Mouse (Mus musculus) neural tube, embryonic 10.5 days (tissue): Measurements from ENCODE around the gene Dnajc15.
"Not testable (repeated sequence)": the region's sequence is repeated elsewhere in the genome, so short reads cannot be mapped to it uniquely, and the experiment has no call there.

ENCODE experiments used
- DNase-seq: peaks from one replicate; pipeline ENCODE4 v3.0.0-alpha.2; 2017; ENCODE audit warnings: low spot score; ENCODE audit errors: extremely low spot score

Dnajc15 gene

DNA sequence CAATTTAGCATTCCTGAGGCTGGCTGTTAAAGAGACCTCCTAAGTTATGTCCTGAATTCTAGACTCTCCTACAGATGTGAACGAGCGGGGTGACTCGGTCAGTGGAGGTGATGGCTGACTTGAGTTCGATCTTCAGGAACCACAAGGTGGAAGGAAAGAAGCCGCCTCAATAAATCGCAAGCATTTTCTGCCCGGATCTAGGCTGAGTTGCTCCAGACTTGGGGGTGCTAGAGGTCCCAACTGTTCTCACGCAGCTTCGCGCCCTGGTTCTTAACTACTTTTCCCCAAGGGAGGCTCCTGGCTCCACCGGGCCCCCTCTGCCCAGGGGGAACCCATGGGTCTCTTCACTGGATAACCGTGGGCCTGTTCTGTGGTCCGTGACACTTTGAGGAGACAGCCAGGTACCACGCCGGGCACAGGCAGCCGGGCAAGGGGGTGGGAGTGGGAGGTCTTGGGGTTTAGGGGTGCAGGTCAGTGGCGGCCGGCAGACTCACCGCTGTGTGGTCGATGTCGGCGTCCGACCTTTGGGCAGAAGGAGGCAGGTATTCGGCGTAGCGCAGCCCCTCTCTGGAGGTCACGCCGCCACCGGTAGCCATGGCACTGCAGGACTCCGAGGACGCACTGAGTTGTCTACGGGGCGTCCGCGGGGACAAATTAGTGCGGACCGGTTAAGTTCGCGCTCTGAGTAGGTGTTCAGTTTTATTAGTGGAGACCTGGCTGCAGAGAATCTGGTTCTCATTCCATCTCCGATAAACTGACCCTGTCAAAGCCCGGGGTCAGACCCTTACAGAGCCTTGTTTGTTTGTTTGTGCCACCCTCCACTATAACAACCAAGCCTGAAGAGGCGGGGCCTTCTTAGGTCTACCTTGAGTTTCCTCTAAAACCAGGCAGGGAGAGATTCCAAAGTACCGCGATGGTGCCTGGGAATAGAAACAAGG lies at the start of gene Dnajc15:
TSS of gene Dnajc15 (minus strand) at position 822 of the 938 bp plus-strand sequence.
- DNase-seq = peak; percentile 85

DNA sequence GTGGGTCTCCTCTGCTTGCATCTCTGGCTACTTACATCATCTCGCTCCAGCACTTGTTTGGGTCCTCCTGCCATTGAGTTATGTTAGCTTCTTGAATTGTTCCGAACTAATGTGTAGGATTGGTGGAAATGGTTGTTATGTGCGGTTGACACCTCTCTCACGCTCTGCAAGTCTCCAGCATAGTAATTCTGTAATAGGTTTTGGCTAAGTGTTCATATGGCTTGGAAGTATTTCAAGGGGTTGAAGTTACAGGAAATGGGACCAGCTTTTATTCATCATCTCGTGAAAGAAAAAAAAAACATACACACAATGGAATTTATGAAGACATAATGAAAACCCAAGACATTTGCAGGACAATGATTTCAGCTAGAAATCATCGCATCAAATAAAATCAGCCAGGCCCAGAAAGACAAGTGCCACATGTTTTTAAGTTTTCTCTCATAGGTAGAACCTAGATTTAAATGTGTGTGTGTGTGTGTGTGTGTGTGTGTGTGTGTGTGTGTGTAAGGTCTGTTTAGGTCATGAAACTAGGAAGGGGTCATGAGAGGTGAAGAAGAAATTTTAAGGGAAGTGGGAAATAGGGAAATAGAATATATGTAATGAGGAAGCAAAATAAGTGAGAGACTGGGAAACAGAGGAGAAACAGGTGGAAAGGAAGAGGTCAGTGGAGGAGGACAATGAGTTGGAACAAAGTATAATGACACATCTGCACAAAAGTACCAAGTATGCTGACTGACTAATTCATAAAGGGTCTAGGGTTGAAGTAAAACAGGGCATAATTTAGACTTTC lies 48.3 kb upstream of the Dnajc15 start:
- DNase-seq = no peak

DNA sequence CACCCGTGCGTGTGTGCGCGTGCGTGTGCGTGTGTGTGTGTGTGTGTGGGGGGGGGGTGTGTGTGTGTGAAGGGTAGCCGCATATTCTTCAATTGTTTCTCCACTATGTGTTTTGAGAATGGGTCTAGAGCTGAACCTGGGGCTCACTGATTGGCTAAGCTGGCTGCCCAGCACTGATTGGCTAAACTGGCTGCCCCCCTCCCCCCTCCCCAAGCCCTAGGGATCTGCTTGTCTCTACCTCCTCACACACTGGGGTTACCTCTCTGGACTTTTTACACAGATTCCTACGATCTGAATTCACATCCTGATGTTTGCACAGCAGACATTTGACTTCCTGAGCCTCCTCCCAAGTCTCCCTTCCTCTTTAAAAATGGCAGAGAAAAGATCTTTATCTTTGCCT lies 46.7 kb upstream of the Dnajc15 start:
- DNase-seq = no peak

DNA sequence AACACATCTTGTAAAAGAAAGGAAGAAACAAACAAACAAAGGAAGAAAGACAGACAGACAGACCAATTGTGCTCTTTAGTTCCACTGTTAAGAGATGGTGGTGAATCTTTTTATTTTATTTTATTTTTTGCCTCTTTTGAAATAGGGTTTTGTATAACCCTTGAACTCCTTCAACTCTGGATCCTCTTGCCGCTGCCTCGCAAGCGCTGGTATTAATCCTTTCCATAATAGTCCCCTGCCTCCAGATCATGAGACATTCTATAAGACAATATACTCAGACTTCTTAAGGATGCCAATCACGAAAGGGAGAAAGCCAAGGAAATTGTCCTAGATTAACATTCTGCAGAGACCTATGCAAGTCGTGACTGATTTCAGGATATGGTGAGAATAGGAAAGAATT lies 40.9 kb upstream of the Dnajc15 start:
- no peak for DNase-seq

DNA sequence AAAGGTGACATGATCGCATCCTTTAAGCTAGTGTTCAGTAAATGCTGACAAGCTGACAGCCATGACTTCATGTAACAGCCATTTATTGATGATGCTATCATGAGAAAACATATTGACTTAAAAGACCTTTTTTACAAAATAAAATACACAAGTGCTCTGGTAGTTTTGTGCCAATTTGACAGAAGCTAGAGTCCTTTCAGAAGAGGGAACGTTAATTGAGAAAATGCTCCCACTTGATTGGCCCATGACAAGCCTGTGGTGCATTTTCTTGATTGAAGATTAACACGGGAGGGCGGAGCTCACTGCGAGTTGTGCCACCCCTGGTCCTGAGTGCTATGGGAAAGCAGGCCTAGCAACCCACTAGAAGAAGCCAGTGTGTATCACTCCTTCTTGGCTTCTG lies 31.7 kb upstream of the Dnajc15 start:
- DNase-seq = no peak

DNA sequence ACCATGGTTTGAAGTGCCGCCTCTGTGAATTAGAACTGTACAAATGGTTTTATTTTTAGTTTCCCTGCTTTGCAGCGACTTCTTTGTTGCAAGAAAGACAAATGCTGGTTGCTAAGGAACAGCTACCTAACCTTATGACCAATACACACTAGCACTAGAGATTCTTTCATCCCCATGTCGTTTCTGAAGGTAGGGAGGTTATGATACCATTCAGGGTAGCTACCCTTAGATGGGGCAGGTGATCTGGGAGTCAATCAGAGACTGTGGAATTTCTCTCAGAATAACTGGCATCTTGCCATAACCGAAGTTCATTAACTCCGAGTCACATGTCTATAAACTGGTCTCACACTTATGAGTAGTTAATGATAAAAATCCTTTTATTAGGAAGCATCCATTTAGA lies 30.5 kb upstream of the Dnajc15 start:
- no peak for DNase-seq

DNA sequence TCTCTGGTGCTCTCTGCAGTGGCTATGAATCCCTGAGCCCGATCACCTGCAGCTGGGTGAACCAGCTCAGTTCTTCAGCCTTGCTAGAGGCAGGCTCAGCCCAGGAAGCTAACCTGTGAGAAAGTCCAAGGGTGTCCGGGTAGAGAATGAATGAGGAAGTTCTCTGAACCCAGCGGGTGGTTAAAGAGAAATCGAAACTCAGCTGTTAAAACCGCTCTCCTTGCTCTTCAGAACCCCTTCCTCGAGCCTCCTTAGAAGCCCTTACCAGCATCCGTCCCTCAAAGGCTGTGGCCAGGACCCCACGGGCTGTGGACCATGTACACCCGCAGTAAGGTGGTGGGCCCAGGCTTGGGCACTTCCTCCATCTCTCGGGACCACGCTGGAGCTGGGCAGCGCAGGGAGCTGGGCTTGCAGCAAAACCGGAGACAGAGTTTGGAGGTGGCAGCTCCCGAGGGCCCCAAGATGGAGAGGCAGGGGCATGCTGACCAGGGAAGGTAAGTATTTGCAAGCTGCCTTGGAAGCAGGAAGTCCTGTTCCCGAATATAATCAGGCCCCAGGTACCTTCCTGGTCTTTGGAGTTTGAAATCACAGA lies 29.3 kb upstream of the Dnajc15 start, which contains the start of gene Epsti1:
TSS of gene Epsti1 (plus strand) at position 69 of the 592 bp plus-strand sequence.
- no peak for DNase-seq

DNA sequence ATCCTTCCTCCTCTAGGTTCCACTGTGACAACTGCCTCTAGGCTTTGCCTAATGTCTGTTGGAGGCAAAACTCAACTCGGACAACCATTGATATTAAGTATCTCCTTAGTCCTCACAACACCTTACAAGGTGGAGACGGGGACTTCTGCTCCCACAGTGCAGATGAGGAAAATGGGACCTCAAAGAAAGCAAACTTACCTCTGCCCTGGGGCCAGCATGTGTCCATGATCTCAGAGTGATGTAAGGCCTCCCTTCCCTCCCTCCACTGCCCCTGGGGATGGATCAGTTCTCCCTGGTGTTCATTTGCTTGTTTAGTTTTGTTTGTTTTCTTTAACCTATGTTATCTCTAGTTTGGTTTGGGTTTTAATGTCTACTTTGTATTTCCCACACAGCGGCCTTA lies 27.6 kb upstream of the Dnajc15 start:
- no peak for DNase-seq

DNA sequence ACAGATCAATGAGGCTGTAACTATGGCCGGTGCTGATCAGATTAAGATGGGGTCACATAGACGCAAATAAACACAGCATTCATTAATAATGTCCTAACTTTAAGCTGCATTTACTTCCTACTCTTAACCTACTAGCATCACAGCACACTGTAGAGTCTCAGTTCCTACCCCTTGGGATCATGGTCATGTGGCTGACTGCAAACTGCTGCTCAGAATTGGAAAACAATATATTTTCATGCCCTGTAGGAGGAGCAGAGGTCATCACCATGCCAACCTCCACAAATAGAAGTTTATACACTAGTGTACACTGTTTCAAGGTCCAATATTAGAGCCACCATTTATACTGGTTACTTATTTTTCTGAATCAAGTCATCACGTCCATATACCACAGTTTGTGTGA lies 21.0 kb upstream of the Dnajc15 start:
- no peak for DNase-seq

DNA sequence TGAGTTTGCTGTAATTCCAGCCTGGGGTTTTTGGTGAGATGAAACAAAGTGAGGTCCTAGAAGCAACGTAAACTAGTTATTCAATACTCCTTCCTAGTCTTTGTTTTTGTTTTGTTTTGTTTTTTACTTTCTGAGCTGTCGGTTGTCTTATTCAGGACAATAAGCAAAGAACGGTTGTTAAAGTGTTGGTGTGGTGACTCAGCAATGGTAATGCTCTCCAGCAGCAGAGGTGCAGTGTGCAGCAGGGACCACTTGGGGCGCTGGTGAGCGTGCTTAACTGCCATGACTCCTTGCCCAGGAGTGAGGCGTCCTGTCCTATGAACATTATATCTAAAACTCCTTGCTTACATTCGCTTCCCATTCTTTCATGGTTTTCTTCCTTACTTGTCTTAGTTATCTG lies 15.0 kb upstream of the Dnajc15 start:
- DNase-seq = no peak

DNA sequence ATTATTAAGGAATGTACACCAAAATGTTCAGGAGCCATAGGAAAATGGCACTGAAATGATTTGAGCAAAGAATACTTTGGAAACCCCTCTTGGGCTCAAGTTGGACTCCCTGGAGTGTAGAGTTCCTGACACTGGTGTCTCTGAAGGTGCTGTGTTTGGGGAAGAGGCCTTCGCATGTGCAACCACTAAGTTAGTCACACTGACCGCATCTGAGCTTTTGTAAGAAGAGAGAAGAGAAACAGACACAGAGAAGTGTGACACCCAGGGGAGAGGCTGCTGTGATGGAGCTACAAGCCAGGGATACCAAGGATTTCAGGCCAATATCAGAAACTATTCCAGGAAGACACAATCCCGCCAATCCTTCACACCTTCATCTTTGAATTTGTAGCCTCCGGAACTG lies 12.0 kb upstream of the Dnajc15 start:
- no peak for DNase-seq

DNA sequence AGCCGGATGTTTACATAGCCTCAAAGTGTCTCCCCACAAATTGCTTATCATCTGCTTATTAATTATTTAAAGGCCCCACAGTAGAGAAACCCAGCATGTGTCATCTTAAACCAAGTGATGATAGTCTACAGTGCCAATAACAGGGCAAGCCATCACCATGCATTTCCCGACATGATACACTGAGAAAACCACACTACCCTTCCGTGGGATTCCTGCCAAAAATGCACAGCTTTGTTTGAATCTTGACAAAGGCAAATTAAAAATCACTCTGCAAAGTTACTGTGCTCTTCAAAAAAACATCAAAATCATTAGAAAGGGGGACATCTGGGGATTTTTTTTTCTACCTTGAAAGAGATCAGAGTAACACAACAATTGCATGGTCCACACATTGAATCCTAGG lies 11.5 kb upstream of the Dnajc15 start:
- no peak for DNase-seq

DNA sequence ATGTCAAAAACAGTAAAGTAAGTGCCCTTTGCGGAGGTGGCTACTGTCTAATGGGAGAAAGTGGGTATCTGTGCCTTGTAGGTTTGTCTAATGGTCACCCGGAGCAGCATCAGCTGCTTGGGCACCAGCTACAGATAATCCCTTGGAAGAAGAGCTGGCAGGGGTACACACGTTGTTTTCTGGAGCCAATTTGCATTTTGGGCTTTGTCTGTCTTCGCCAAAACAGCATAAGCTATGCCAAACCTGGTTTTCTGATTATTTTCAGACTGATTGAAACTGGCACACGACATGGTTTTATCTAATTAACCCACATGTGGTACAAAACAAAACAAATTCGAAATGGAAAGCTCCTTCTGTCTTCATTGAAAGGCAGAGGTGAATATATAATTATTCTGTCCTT lies 7.7 kb upstream of the Dnajc15 start:
- no peak for DNase-seq

DNA sequence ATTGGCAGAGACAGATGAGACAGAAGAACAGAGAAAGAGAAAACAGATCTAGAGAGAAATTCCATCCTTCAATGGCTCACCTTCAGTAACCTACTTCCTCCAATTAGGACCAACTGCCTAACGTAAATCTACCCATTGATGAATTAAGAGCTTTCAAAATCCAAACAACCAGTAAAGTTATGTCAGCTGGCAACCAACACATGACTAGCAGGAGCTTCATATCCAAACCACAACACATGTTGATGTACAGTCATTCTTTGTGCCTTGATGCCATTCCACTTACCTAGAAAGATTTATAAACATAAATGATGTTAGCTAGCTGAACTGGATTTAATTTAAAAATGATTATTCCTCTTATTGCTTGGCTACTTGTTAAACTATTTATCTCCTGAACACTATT lies 7.1 kb upstream of the Dnajc15 start:
- DNase-seq = no peak

DNA sequence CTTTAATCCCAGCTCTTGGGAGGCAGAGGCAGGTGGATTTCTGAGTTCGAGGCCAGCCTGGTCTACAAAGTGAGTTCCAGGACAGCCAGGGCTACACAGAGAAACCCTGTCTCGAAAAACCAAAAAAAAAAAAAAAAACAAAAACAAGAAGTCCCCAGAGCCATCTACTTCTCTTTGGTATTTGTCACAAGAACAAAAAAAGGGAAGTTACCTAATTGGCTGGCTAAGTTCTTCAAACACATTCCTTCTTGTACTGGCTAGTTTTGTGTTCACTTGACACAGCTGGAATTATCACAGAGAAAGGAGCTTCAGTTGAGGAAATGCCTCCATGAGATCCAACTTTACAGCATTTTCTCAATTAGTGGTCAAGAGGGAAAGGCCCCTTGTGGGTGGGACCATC lies 3.0 kb upstream of the Dnajc15 start:
- not testable (repeated sequence) for DNase-seq

DNA sequence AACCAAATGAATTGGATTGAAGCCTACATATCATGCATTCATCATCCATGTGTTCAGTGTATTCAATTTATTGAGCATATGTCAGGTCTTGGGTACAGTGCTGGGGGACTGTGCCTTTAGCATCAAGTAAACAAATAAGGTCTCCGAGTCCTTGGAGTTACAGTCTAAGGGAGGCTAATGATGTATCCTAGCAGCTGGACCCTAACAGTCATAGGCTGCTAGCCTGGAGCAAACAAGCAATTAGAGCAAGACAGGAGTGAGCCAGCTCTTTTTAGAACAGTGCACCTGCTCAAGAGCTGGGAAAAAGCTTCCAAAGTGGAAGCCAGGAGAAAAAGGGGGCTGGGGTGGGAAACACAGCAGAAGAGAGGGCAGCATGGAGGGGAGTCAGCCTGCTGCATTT lies 1.3 kb upstream of the Dnajc15 start:
- DNase-seq = no peak

DNA sequence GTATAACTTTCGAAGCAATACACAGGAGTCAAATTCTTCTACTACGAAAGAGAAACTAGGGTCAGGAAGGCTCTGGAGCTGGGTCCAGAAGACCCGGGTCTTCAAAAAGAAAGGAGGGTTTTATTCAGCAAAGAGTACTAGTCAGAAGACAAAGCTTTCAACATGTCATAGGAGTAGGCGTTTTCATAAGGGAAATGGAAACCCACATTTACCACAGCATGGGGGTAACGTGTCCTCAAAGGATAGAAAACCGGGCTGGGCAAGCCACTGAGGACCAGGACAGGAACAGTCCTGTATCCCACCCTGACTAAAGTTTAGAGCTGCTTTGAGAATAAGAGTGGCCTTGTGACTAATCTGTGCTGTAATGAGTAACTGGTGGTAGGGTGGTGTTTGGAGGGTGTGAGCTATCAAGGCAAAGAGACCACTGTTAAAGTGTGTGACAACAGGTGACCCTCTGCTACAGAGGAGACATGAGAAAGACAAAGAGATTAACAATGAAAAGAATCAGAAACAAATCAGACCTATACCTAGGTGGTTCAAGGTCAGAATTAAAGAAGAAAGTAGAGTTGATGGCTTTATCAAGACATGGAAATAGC lies 3.4 kb downstream of the Dnajc15 start:
- DNase-seq = no peak

DNA sequence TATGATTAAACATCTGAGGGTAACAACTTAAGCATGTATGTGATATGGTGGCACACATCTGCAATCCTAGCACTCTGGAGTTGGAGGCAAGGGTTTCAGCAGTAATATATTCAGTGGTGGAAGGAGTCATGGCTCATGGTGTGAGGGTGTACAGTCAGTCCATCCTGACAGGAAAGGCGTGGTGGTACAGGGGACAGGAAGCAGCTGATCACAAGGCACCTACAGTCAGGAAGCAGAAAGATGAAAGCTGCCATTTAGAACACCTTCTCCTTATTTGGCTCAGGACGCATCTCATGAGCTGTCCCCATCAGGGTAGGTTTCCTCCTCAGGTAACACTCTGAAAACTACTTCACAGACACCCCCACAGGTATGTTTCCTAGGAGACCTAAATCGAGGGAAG lies 4.0 kb downstream of the Dnajc15 start:
- DNase-seq = no peak

DNA sequence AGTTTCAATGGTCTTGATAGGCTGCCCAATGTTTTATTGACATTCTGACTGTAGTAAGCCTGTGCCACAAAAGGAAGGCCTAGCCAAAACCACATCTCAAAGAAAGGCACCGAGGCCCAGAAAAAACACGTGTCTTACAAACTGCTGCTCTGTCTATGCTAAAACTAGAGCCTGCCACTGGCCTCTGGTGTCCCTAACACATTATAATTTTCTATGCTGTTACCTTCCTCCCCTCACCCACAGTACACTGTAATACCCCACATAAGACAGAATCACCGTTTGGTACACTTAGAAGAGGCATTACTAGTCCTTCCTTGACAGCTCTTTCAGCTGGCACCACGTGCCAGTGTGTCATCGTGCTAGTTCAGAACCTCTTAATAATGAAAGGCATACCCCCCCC lies 7.3 kb downstream of the Dnajc15 start:
- no peak for DNase-seq

DNA sequence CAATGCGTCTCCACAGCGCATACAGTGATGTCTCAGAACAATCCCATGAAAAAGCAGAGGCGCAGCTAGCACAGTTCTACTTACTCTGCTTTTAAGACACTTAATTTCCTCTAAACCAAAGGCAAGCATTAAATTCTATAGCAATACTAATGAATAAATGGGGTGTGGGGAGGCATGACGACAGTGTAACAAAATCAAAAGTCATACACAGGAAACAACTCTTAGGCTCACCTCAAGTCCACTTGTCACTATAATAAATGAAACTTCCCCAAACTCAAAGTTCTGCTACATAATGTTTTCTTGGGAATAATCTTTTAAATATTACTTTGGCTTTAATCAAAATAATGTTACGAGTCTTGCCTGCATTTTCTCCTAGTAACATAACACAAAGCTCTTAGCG lies 10.4 kb downstream of the Dnajc15 start:
- DNase-seq = no peak

DNA sequence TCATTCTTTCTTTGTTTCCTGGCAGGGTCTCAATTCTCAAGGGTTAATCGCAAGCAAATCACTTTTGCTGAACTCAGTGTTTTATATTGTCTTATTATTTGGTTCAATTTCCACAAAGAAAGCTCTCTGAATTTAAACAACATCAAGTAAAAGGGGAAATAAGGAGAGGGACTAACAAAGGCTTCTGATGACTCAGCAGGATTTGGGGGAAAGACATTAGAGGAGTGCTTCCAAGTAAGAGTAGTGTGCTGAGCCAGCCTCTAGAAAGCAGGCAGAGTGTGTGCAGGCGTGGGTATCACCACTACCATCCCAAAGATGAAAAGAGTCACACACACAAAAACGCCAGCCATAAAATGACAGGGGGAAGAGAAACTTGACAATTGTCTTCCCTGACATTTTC lies 10.9 kb downstream of the Dnajc15 start:
- no peak for DNase-seq
